Mouse (Mus musculus) small intestine, adult 2 months (tissue): ENCODE data around the gene Hddc2.

Experiments
- CTCF ChIP-seq: fragments of 200-500 bp; IDR thresholded peaks from 2 replicates; pipeline ENCODE4 v1.5.1; 2012; ENCODE audit warnings: low read depth, mild to moderate bottlenecking, control low read depth, inconsistent platforms, low read length, moderate library complexity, mixed read lengths; ENCODE audit not compliant: insufficient replicate concordance, insufficient read length; ENCODE audit errors: extremely low read depth
- POLR2A ChIP-seq: fragments of 200-500 bp; IDR thresholded peaks from 2 replicates; pipeline ENCODE4 v1.6.1; 2012; ENCODE audit warnings: low read depth, mild to moderate bottlenecking, control low read depth, inconsistent platforms, low read length, moderate library complexity

DNA sequence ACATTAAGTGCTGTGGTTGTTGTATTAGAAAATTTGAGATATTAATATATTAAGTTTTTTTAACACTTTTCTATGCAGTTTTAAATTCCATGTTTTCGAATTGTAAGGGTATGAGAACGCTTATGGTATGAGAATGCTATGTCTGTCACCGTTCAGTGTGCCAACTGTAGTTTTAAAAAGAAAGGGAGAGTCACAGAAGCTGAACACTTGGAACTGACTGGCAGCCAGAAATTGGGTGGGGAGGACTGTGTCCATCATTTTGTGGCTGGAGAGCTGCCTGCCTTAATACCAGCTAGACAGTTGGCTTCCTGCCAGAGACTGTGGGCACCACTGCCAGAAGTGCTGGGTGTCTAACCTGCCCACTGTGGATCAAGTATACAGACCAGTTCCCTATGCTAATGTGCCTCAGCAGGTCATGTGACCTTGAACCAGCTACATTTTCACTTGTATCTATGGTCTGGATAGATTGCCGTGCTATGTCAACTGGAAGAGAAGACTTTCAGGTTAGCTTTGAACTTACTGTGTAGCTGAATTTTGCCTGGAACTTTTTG, 18.1 kb downstream of the Hddc2 start:
- TF ChIP-seq CTCF (no peak), POLR2A (no peak)
